ENCODE assay signal across 14 mouse cellular contexts in the genomic region with DNA sequence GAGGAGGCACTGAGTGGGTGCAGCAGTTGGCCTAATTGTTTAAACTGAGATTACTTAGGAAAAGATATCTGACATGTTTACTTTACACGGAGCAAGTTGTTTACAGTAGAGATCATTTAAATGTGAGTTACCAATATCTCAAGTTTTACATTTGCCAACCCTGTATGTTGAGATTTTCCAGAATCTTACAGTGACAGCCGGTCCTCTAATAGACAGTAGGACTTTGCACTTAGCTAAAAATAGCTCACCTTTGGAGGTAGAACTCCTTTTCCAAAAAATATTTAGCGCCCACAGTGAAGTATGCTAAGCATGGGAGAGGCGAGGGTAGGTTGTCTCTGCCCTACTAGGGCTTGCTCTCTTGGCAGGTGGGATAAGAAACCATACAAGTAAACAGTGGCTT.
"Had no signal": no experiment of that assay in that cellular context is flagged by ENCODE, and none has a peak within 500 bp of the region (broad histone marks: within the 10 kb centered on the region; RNA-seq: fewer than 3 reads in every experiment).

No protein-coding gene starts in this region.

- H3K4me2 ChIP-seq: limb, embryonic 12.5 days; liver, embryonic 11.5 days; liver, embryonic 15.5 days; midbrain, embryonic 11.5 days; midbrain, embryonic 15.5 days; neural tube, embryonic 12.5 days had no signal

- H3K4me1 ChIP-seq: limb, embryonic 12.5 days; midbrain, embryonic 15.5 days; neural tube, embryonic 12.5 days had no signal

- DNase-seq: kidney, adult 18-20 months; thymus, adult 18-20 months; thymus, postnatal 14 days had no signal

- ATAC-seq: lung, postnatal 0 days; midbrain, embryonic 15.5 days had no signal

- H3K36me3 ChIP-seq: limb, embryonic 12.5 days; liver, embryonic 15.5 days; midbrain, embryonic 15.5 days; neural tube, embryonic 12.5 days had no signal

- H3K4me3 ChIP-seq: layer of hippocampus, adult 2 months; limb, embryonic 12.5 days; liver, embryonic 15.5 days; megakaryocyte, embryonic 14.5 days; midbrain, embryonic 15.5 days; neural tube, embryonic 12.5 days had no signal

- H3K9me3 ChIP-seq: limb, embryonic 12.5 days; liver, embryonic 15.5 days; megakaryocyte, embryonic 14.5 days; midbrain, embryonic 15.5 days; neural tube, embryonic 12.5 days had no signal

- H3K27ac ChIP-seq: kidney, postnatal 0 days; layer of hippocampus, adult 2 months; limb, embryonic 12.5 days; liver, embryonic 15.5 days; macrophage; midbrain, embryonic 15.5 days; neural tube, embryonic 12.5 days had no signal

- H3K27me3 ChIP-seq: limb, embryonic 12.5 days; liver, embryonic 15.5 days; megakaryocyte, embryonic 14.5 days; midbrain, embryonic 15.5 days; neural tube, embryonic 12.5 days had no signal

- H3K9ac ChIP-seq: limb, embryonic 12.5 days; liver, embryonic 15.5 days; midbrain, embryonic 15.5 days; neural tube, embryonic 12.5 days had no signal
